Mouse (Mus musculus) testis, adult 2 months (tissue): Measurements from ENCODE around the gene Slc48a1. TPM values are rescaled to one million over a fixed set of nuclear protein-coding genes. Genes with fewer than 3 reads are reported as not detected.

Experiments
- H3K27ac ChIP-seq: fragments of 200-500 bp; 2 replicates; pipeline ENCODE4 v1.5.1; 2012; ENCODE audit warnings: low read depth, low read length; ENCODE audit not compliant: control insufficient read depth, insufficient read depth
- H3K27me3 ChIP-seq: fragments of 200-500 bp; 2 replicates; pipeline ENCODE4 v1.6.1; 2012; ENCODE audit warnings: mild to moderate bottlenecking, low read length, moderate library complexity; ENCODE audit not compliant: control insufficient read depth, insufficient read depth
- H3K36me3 ChIP-seq: fragments of 200-500 bp; 2 replicates; pipeline ENCODE4 v1.6.1; 2012; ENCODE audit warnings: mild to moderate bottlenecking, low read length; ENCODE audit not compliant: control insufficient read depth, insufficient read depth
- H3K4me1 ChIP-seq: fragments of 200-500 bp; 2 replicates; pipeline ENCODE4 v1.6.1; 2012; ENCODE audit warnings: low read length; ENCODE audit not compliant: control insufficient read depth, insufficient read depth
- H3K4me3 ChIP-seq: fragments of 200-500 bp; 2 replicates; pipeline ENCODE4 v1.5.1; 2012; ENCODE audit warnings: low read depth, mild to moderate bottlenecking, low read length, moderate library complexity, mixed read lengths; ENCODE audit not compliant: control insufficient read depth
- CTCF ChIP-seq: fragments of 200-500 bp; IDR thresholded peaks from 2 replicates; pipeline ENCODE4 v1.5.1; 2012; ENCODE audit warnings: low read depth, mild to moderate bottlenecking, inconsistent platforms, low read length, moderate library complexity; ENCODE audit not compliant: control insufficient read depth, insufficient read depth, insufficient replicate concordance
- POLR2A ChIP-seq: fragments of 200-500 bp; IDR thresholded peaks from 2 replicates; pipeline ENCODE4 v1.6.1; 2012; ENCODE audit warnings: low read depth, mild to moderate bottlenecking, inconsistent platforms, low read length, moderate library complexity; ENCODE audit not compliant: control insufficient read depth
- polyA plus RNA-seq: library from polyadenylated mRNA; depleted of rRNA; stranded (reverse); fragments of >200 nt; gene quantifications from 2 replicates; pipeline ENCODE4 v1.2.3, GENCODE M21; 2012

The Slc48a1 gene
- polyA plus RNA-seq, 1 experiment = 17.0 TPM

DNA sequence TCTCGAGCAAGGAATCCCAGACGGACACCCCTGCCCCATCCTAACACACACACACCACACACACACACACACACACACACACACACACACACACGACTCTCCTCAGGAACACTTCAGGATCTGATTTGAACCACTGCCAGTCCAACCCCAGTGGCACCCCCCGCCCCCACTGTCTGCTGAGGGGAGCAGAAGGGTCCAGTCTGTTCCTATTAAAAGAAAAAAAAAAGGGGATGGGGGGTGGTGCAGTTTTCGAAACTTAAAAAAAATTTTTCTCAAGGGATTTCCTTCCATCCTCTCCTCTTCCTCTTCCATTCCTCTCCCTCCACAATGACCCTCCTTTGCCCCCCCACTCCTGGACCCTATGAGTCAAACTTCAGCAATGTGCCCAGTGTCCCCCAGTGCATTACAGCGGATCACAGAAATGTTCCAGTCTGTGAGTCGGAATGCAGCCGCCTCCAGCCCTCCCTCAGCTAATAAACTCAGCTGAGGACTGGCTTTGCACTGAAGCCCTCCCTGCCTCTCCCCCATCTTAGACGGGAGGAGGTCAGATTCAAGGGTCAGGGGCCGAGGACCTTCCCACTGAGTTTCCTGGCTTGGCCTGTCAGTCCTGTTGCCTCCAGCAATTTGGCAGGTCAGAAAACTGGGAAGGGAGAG lies 53.8 kb downstream of the Slc48a1 start:
- no peak for TF ChIP-seq CTCF
- no peak for TF ChIP-seq POLR2A
- Histone ChIP-seq H3K27me3 (no peaks in the 10 kb centered on the region), H3K27ac (peak overlapping the region; percentile 91), H3K4me1 (peaks cover 5% of the 10 kb centered on the region), H3K36me3 (no peaks in the 10 kb centered on the region), H3K4me3 (peak overlapping the region; percentile 83)

DNA sequence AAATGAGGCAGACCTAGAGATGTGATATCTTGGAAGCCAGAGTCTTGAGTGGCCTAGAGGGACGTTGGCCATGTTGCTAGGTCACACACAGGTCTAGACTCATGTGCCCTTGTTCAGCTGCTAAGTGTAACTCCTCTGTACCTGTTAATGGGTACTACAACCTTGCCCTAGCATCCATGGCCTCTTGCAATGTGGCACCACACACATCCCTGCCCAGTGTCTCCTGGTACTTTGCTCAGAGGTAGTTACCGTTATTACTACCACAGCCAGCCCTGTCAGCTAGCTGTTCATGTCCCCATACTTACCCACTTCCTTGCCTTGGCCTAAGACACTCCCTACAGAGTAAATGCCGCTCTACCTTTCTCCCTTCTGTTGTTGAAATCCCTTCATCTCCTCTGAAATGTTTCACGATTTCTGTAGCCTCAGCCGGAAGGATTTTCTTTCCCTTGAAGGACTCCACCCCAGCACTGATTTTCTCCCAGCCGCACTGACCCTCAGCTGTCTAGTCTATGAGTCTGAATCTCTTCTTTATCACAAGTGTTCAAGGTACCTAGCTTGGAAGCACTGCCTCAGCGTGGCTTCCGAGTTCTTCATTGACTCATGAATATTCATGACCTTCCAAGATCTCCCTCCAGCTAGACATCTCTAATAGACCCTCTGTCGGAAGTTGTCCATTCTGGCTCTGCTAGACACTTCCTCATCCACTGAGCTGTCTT lies 54.6 kb downstream of the Slc48a1 start:
- no peaks in the 10 kb centered on the region for H3K36me3 ChIP-seq
- H3K27me3 ChIP-seq = no peaks in the 10 kb centered on the region
- no peak overlapping the region for H3K4me3 ChIP-seq
- TF ChIP-seq POLR2A (no peak), CTCF (no peak)
- no peak overlapping the region for H3K27ac ChIP-seq
- peaks cover 7% of the 10 kb centered on the region for H3K4me1 ChIP-seq

DNA sequence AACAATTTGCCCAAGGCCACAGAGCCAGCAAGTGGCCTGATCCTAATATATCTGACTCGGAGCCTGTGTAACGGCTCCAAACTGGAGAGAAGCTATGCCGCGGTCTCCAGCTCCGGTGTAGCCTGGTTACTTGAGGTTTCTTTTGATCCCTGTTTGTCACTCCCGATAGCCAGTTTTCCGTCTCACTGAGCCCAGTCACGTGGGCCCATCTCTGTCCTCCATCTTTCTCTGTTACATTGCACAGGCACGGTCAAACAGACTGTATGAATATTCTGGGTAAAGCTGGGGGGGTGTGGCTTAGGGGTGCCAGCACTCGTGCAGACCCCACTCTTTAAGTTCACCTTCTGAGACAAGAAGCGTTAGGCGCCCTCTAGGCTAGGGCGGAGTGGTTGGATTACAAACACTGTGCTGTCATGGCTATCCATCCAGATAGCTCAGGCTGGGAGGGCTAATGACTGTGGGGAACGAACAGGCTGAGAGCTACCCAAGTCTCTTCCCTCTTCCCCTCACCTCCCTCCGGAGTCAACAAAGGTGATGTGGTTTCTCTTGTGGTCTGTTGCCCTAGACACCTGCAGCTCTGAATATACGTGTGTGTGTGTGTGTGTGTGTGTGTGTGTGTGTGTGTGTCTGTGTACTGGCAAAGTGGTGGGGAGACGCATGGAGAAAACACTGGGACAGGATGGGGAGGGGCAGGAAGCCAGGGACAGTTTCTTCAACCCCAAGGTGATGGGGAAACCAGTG lies 58.0 kb downstream of the Slc48a1 start:
- Histone ChIP-seq H3K36me3 (no peaks in the 10 kb centered on the region), H3K27ac (no peak overlapping the region), H3K4me3 (no peak overlapping the region), H3K4me1 (peaks cover 14% of the 10 kb centered on the region), H3K27me3 (no peaks in the 10 kb centered on the region)
- no peak for TF ChIP-seq CTCF
- no peak for TF ChIP-seq POLR2A

DNA sequence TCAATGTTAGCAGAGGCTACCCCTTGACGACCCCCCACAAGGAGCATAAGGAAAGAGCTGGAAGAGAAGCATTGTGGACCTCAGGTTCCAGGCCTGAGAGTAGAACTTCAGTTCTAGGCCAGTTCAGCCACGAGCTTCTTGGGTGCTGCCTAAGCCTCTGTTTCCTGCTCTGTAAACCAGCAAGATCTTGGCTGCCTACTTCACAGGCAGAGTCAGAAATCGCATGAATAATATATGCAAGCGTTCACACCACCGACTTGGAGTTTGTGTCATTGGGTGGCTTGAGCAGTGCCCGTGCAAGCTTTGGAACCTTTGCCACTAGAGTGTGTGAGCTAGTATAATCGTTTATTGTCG lies 58.6 kb downstream of the Slc48a1 start:
- no peaks in the 10 kb centered on the region for H3K27me3 ChIP-seq
- H3K36me3 ChIP-seq = no peaks in the 10 kb centered on the region
- no peak overlapping the region for H3K27ac ChIP-seq
- no peak overlapping the region for H3K4me3 ChIP-seq
- peaks cover 11% of the 10 kb centered on the region; the same call in 1 of the 2 replicates for H3K4me1 ChIP-seq
- TF ChIP-seq POLR2A (no peak), CTCF (no peak)

DNA sequence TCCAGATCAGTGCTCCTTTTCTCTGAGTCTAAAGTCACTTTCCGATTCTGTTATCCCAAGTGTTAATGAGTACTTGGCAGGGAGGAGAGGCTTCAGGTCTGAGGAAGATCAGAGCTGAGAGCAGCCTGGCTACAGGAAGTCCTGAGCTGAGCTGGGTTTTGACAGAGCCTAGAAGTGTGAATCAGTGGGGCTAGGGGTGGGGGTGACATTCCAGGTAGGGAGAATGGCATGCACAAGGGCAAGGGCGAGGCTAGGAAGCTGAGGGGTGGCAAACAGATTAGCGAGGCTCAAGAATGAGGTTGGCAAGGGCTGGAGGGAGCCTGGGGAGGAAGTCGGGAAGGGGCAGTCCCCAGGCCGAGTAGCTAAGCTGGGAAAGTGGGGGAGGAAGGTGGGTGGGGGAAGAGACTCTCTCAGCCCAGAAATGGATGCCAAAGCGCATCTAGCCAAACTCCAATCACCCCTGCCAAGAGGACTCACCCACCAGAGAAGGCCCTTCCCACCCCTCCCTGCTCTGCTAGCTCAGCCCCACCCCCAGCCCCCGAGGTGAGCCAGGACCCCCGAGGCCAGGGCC lies 59.3 kb downstream of the Slc48a1 start:
- peaks cover 11% of the 10 kb centered on the region; the same call in 1 of the 2 replicates for H3K4me1 ChIP-seq
- no peaks in the 10 kb centered on the region for H3K27me3 ChIP-seq
- peak overlapping the region; percentile 40; the same call in 1 of the 2 replicates for H3K27ac ChIP-seq
- H3K4me3 ChIP-seq = no peak overlapping the region
- no peaks in the 10 kb centered on the region for H3K36me3 ChIP-seq
- TF ChIP-seq CTCF = no peak
- no peak for TF ChIP-seq POLR2A

DNA sequence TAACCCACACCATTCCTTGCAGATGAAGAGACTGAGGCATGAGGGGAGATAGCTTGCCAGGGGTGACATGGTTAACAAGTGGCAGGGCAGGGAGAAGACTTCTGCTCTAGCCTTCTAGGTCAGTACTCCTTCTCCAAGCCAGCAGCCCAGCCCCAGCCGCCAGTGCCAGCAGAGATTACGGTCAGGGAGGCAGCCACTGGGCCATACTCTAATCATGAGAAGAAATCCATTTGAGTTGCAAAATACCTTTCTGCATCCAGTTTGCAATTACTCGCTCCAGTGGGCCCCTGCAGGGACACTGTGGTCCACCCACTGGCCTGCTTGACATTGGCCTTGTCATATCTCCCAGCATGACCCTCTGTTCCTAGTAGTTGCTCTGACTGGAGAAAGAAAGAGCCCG lies 60.1 kb downstream of the Slc48a1 start:
- Histone ChIP-seq H3K4me3 (no peak overlapping the region), H3K36me3 (no peaks in the 10 kb centered on the region), H3K4me1 (peaks cover 11% of the 10 kb centered on the region; the same call in 1 of the 2 replicates), H3K27ac (peak overlapping the region; percentile 59), H3K27me3 (no peaks in the 10 kb centered on the region)
- TF ChIP-seq POLR2A = no peak
- TF ChIP-seq CTCF = no peak

DNA sequence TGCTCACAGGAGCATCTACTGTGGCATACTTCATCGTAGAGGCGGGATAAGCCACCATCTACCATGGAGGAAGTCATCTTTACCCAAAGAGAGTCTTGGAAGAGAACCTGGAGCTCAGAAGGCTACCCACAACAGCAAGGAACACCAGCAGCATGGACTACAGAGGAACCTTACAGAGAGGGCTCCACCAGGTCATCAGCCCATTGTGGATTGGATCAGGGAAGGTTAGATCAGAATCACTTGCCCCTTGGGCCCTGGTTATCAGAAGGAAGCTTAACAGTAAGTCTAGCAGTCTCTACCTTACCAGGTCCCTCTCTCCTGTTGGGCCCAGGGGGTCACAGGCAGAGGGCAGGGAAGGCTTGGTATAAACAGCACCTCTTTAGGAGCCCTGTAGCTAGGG lies 60.7 kb downstream of the Slc48a1 start:
- no peak overlapping the region for H3K4me3 ChIP-seq
- no peaks in the 10 kb centered on the region for H3K27me3 ChIP-seq
- peaks cover 11% of the 10 kb centered on the region; the same call in 1 of the 2 replicates for H3K4me1 ChIP-seq
- no peaks in the 10 kb centered on the region for H3K36me3 ChIP-seq
- peak overlapping the region; percentile 19 for H3K27ac ChIP-seq
- TF ChIP-seq POLR2A (no peak), CTCF (no peak)
